Mouse (Mus musculus) gastrocnemius, adult 18-20 months (tissue): Measurements from ENCODE around the gene Tbxa2r. TPM values are rescaled to one million over a fixed set of nuclear protein-coding genes. Genes with fewer than 3 reads are reported as not detected.

Experiments
- DNase-seq: peaks from one replicate; pipeline ENCODE4 v3.0.0; 2021; ENCODE audit warnings: low spot score
- total RNA-seq, 2 experiments: library from RNA; stranded (reverse); gene quantifications; 2 replicates each; pipeline ENCODE4 v1.2.3; 2021

Gene Tbxa2r
- total RNA-seq, 2 experiments from 2014 or later: 0.16 to 0.55 TPM

- DNase-seq: peak; percentile 26
Measured at GRCm38 (mm10) chr10:81319741-81320549, 8.6 kb upstream of the Tbxa2r start.

GRCm38 (mm10) chr10:81320550-81321347 lies 7.8 kb upstream of the Tbxa2r start, which contains the start of gene Cactin:
Cactin (plus strand) TSS chr10:81321103.
- peak; percentile 100 for DNase-seq

GRCm38 (mm10) chr10:81321436-81321835 lies 7.1 kb upstream of the Tbxa2r start:
- no peak for DNase-seq

- DNase-seq: no peak
Measured at GRCm38 (mm10) chr10:81322444-81322843, 6.1 kb upstream of the Tbxa2r start.

- no peak for DNase-seq
Measured at GRCm38 (mm10) chr10:81323141-81323775, 5.3 kb upstream of the Tbxa2r start.

- no peak for DNase-seq
Measured at GRCm38 (mm10) chr10:81323791-81324530, 4.6 kb upstream of the Tbxa2r start.

- DNase-seq: no peak
Measured at GRCm38 (mm10) chr10:81325176-81325575, 3.4 kb upstream of the Tbxa2r start.

GRCm38 (mm10) chr10:81325781-81326180 lies 2.8 kb upstream of the Tbxa2r start:
- no peak for DNase-seq

- no peak for DNase-seq
Measured at GRCm38 (mm10) chr10:81326858-81327257, 1.7 kb upstream of the Tbxa2r start.

GRCm38 (mm10) chr10:81327959-81328358 lies 572 bp upstream of the Tbxa2r start:
- no peak for DNase-seq

- DNase-seq: no peak
Measured at GRCm38 (mm10) chr10:81329194-81329975, 854 bp downstream of the Tbxa2r start.

GRCm38 (mm10) chr10:81330007-81330406 lies 1.5 kb downstream of the Tbxa2r start:
- DNase-seq: peak; percentile 54

GRCm38 (mm10) chr10:81332277-81332676 lies 3.7 kb downstream of the Tbxa2r start:
- no peak for DNase-seq

GRCm38 (mm10) chr10:81334324-81334723 lies 5.8 kb downstream of the Tbxa2r start:
- no peak for DNase-seq

GRCm38 (mm10) chr10:81335393-81336340 lies 7.1 kb downstream of the Tbxa2r start:
- no peak for DNase-seq

- no peak for DNase-seq
Measured at GRCm38 (mm10) chr10:81336558-81336957, 8.0 kb downstream of the Tbxa2r start.

GRCm38 (mm10) chr10:81340551-81341332 lies 12.2 kb downstream of the Tbxa2r start:
- no peak for DNase-seq

- peak; percentile 62 for DNase-seq
Measured at GRCm38 (mm10) chr10:81341333-81341949, 12.9 kb downstream of the Tbxa2r start.
